Mouse (Mus musculus) liver, postnatal 0 days (tissue): ENCODE measurements around the gene Abhd14b.

Experiments used
- CTCF ChIP-seq: sonication (generic); IDR thresholded peaks from 2 replicates; pipeline ENCODE4 v1.5.1; 2016; ENCODE audit warnings: antibody characterized with exemption, low read depth
- EP300 ChIP-seq: IDR thresholded peaks from 2 replicates; pipeline ENCODE4 v1.6.1; 2016; ENCODE audit warnings: antibody characterized with exemption, low read depth, mild to moderate bottlenecking

- TF ChIP-seq CTCF (no peak), EP300 (no peak)
Observed at GRCm38 (mm10) chr9:106476002-106476923, 29.0 kb downstream of the Abhd14b start.
